Mouse (Mus musculus) neutrophil, adult 59 days (primary cell): ENCODE data around the gene Olfr777. TPM values are rescaled to one million over a fixed set of nuclear protein-coding genes. Genes with fewer than 3 reads are reported as not detected.

ENCODE experiments used
- total RNA-seq, 2 experiments: library from RNA; stranded (reverse); gene quantifications; 1 replicate in 1 of 2; 2 replicates in 1 of 2; pipeline ENCODE4 v1.2.4; 2023

Olfr777 gene
- total RNA-seq = not detected

GRCm38 (mm10) chr10:129271081-129271535 is at the start of gene Olfr777:
Gene Olfr777, minus strand, starts transcription at chr10:129271485.

GRCm38 (mm10) chr10:129317817-129318216 is 46.5 kb upstream of the Olfr777 start, which contains the start of gene Olfr780:
Gene Olfr780, plus strand, starts transcription at chr10:129318117.

GRCm38 (mm10) chr10:129258827-129259226 is 12.5 kb downstream of the Olfr777 start, which contains the start of gene Olfr776:
Gene Olfr776, plus strand, starts transcription at chr10:129259127.

GRCm38 (mm10) chr10:129248112-129248511 is 23.2 kb downstream of the Olfr777 start, which contains the start of gene Olfr775:
Gene Olfr775, plus strand, starts transcription at chr10:129248412.

GRCm38 (mm10) chr10:129235904-129236303 is 35.4 kb downstream of the Olfr777 start, which contains the start of gene Olfr774:
Gene Olfr774, plus strand, starts transcription at chr10:129236204.

Other genes with a start within 250 kb of the Olfr777 start
- not detected for gene Olfr764-ps1, start 231.6 kb downstream of the Olfr777 start, total RNA-seq
- not detected for gene Olfr765, start 221.5 kb downstream of the Olfr777 start, total RNA-seq
- not detected for gene Olfr766-ps1, start 202.5 kb downstream of the Olfr777 start, total RNA-seq
- gene Olfr767, start 188.6 kb downstream of the Olfr777 start, total RNA-seq = not detected
- gene Olfr768, start 172.1 kb downstream of the Olfr777 start, total RNA-seq = not detected
- not detected for gene Olfr769, start 153.6 kb downstream of the Olfr777 start, total RNA-seq
- not detected for gene Olfr770, start 132.5 kb downstream of the Olfr777 start, total RNA-seq
- gene Olfr771, start 106.7 kb downstream of the Olfr777 start, total RNA-seq = not detected
- not detected for gene Olfr772, start 93.6 kb downstream of the Olfr777 start, total RNA-seq
- gene Olfr773, start 84.1 kb downstream of the Olfr777 start, total RNA-seq = not detected
- gene Olfr774, start 35.3 kb downstream of the Olfr777 start, total RNA-seq = not detected
- gene Olfr775, start 23.1 kb downstream of the Olfr777 start, total RNA-seq = not detected
- gene Olfr776, start 12.4 kb downstream of the Olfr777 start, total RNA-seq = not detected
- gene Olfr780, start 46.6 kb upstream of the Olfr777 start, total RNA-seq = not detected
- gene Olfr781, start 57.4 kb upstream of the Olfr777 start, total RNA-seq = not detected
- gene Olfr782, start 77.4 kb upstream of the Olfr777 start, total RNA-seq = not detected
- gene Olfr784, start 112.6 kb upstream of the Olfr777 start, total RNA-seq = under 1 TPM in 1 of 2 experiments, not detected in 1; 0.22 TPM
- gene Olfr785, start 133.9 kb upstream of the Olfr777 start, total RNA-seq = not detected
- not detected for gene Olfr786, start 155.8 kb upstream of the Olfr777 start, total RNA-seq
- gene Olfr787, start 190.4 kb upstream of the Olfr777 start, total RNA-seq = not detected
- gene Olfr788, start 199.5 kb upstream of the Olfr777 start, total RNA-seq = not detected
- not detected for gene Olfr789, start 213.3 kb upstream of the Olfr777 start, total RNA-seq
- not detected for gene Olfr790, start 227.0 kb upstream of the Olfr777 start, total RNA-seq